Mouse (Mus musculus): ENCODE data around the gene Krt26.

The Krt26 gene

DNA sequence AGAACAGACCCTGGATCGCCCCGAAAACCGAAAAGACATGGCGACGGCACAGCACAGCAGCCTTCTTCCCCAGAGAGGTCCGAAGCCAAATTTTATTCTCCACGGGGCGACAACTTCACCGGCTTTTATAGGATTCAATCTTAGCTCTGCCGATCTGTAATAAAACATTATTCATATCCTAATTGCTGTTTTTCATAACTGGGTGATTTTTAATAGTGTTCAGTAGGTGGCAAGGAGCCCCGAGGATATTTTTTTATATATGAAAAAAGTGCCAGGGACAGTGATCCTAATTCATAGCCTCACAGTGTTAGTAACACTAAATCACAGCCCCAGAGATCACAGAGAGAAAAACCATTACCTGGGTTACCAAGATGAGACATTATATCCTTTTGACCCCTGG is at the start of gene Krt26:
Gene Krt26 (minus strand): TSS at position 101 of the 400 bp plus-strand sequence.
- no peak for DNase-seq

DNA sequence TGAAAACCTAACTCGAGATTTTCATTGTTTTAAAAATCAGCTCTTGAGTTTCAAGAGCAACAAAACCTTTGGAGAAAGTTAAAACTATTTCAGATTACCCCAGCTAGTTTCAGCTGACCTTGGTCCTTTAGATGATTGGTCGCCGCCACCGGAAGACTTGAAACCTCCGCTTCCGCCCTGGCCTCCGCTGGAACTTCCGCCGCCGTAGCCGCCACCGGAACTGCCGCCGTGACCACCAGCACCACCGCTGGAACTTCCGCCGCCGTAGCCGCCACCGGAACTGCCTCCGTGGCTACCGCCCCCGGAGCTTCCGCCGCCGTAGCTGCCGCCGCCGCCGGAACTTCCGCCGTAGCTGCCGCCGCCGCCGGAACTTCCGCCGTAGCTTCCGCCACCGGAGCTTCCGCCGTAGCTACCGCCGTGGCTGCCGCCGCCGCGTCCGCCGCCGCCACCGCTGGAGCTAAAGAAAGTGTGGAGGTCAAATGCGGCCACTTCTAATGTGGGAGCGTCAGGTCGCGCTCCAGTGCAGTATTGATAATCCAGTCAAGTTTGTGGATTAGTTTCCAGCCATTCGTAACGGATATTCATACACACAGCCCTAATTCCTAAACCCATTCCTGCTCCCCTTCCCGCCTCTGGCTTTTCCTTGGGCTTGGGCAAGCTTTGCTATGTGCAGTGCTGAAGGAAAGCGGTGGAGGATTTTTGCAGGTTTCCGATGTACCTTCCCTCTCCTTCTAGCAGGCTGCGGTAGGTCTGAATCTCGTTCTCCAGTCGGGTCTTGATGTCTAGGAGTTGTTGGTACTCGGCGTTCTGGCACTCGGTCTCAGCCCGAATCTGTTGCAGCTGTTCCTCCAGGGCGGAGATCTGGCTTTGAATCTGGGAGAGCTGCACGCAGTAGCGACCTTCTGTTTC is 48.3 kb upstream of the Krt26 start:
- DNase-seq, result peak; percentile 70

DNA sequence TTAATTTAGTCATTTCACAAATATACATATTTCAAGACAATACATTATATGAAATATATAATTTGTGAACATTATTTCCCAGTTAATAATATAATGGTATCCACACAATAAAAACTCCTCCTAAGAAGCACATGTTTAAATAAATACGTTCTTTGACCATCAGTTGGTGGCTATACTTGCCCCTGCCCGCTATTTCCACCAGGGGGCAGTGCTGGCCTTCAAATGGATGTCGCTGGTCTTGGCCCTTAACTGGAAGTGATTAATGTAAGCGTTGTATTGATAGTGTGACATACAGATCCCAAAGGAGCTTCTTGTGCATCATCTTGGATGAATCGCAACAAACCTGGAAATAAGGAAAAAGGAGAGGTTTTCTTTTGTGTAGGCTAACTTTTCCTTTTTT is 41.8 kb upstream of the Krt26 start:
- peak; percentile 63 for DNase-seq

DNA sequence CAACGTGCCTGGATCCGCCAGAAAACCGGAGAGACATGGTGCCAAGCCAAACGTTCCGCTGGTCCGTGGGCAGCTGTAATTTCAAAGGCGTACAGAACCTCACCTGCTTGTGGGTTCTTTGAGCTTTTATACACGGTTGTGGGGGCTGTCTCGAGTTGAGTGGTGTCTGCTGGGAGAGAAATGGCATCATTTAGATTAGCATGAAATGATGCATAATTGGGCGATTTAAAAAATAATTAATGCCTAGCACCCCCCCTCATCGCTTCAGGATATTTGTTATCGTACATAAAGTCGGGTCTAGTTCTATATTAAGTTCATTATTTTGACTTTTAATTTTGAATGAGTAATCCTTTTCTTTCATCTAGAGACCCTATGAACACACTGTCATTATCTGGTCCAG is 37.0 kb upstream of the Krt26 start, which contains the start of gene Krt28:
Gene Krt28 (minus strand): TSS at position 101 of the 400 bp plus-strand sequence.
- DNase-seq, result no peak

DNA sequence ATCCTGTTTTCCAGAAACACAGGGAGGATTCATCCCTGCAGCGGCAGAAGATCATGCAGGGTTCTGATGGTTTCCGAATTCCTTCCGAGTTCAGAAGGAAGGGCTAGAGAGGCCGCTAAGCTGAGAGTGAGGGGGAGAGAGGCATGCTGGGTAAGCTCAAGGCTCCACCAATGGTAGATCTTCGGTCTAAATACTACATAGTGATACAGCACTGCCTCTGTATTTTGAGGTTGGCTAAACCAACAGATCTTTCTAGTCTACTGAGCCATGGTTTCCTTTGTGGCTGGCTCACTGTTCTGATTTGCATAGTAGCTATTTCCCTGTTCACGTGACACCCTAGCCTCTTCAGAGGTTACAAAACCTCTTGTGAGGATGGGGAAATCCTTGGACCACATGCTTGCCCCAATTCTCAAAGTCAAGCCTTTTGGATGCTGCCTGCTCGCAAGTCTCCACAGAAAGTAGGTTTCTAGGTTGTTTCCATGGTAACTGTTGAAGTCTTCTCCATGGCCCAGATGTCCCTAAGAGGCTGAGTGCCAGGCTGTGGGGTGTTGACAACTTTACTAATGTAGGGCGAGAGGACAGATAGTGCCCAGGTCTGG is 32.2 kb upstream of the Krt26 start:
- peak; percentile 5 for DNase-seq

DNA sequence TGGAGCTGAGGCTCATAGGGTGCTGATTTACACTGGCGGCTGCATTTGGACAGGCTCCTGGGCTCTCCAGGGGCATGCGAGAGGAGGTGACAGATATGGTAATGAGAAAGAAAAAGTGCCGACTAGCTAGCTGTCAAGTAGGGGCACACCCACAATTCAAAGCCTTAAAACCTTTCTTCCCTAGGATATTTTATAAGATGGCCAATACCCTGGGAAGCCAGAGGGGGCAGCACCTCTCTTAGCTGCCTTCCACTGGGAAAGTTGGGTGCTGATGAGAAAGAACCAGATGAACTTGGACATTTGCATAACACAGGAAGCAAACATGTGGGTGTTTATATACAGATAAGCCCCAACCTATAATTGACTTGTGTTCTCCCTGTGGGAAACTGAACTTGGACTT is 31.5 kb upstream of the Krt26 start:
- peak; percentile 3 for DNase-seq

DNA sequence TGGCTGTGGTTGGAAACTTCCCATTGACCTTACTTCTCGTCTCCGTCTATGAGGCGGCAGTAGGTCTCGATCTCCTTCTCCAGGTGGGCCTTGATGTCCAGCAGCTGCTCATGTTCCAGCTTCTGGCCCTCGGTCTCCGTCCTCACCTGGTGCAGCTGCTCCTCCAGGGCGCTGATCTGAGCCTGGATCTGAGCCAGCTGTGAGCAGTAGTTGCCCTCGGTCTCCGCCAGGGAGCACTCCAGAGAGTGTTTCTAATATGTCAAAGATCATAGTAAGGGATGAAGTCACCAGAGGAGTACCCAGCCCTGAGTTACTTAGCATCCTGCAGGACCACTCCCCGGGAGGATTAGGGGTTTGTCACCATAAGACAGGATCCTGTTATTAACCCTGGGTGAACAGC is 29.0 kb upstream of the Krt26 start:
- DNase-seq, result peak; percentile 11

DNA sequence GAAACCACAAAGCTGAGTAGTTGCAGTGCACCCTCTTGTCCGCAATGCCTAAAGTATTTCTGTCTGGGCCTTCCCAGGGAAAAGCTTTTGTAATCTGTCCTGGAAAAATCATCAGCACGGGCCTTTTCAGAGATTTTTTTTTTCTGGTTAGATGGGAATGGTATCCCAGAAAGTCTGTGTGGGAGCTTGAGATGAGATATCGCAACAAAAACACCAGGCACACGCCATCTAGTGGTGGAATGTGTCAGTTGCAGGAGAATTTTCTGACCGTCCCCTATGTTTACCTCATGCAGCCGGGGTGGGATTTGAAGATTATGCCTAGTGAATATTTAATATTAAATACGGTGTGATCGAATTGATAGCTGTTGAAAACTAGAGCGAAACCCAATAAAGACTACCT is 26.6 kb upstream of the Krt26 start:
- peak; percentile 5 for DNase-seq

DNA sequence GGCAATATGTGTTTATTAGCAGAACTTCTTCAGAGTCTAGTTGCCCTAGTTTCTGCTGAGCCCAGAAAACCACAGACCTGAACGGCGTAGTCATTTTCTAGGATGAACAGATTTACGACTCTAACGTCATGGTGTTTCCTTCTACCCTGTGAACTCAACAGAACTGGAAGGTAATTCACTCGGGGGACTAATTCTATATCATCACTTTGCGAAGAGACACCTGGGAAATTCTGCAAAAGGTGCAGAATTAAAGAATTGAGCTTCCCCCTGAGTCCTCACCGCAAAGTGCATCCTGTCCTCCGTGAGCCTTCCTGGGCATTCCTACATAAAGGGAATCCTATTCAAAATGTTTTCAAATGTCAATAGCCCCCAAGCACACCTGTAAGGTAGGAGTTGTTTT is 23.7 kb upstream of the Krt26 start:
- DNase-seq, result no peak

DNA sequence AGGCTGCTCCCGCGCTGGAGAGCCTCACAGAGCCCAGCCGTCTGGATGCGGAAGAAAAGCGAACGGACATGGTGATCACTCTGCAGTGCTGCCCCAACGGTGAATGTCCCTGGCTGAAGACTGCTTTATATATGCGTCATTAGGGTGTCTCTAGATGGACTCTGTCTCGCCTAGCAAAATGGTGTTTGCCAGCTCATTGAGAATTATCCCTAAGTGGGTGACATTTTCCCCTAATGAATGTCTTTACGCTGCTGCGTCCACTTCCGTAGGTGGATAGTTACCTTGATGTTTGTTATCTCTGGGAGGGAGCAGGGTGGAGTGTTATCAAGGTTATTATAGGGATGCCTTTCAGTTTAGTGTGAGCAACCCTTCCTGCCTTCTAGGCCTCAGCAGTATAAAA is 13.2 kb upstream of the Krt26 start, which contains the start of gene Krt27:
Gene Krt27 (minus strand): TSS at position 101 of the 400 bp plus-strand sequence.
- DNase-seq, result no peak

DNA sequence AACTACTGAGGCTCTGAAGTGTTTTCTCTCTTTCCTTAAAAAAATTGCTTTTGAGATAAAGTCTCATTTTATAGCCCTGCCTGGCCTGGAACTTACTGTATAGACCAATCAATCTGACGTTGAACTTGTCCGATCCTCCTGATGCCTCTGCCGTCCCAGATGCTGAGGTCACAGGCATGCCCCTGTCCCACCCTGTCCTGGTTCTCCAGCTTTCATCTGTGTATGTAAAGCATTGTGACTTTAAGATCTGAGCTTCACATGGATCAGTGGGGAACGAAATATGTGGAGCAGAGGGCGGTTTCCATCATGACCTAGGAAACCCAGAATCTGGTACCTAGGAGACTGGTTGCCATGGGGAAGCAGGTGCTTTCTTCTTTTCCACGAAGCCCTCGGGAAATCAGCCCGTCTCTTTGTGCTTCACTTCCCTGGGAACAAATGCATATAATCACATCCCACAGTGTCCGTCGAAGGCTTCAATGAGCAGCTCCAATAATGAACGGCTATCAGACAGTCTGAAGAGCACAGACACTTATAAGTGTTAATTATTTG is 1.6 kb upstream of the Krt26 start:
- no peak for DNase-seq

DNA sequence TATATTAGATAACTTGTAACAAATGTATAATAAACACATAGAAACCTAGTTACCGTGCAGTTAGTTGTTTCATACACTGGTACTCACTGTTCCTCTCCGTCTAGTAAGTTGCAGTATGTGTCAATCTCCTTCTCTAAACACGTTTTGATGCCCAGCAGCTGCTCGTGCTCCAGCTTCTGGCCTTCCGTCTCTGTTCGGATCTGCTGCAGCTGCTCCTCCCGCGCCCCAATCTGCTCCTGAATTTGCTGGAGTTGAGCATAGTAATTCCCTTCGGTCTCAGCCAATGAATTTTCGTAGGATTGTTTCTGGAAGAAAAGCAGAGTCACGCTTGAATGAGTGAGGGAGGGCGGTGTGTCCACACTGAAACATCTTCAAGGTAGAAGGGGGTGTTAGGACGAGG is 4.3 kb downstream of the Krt26 start:
- DNase-seq, result no peak

DNA sequence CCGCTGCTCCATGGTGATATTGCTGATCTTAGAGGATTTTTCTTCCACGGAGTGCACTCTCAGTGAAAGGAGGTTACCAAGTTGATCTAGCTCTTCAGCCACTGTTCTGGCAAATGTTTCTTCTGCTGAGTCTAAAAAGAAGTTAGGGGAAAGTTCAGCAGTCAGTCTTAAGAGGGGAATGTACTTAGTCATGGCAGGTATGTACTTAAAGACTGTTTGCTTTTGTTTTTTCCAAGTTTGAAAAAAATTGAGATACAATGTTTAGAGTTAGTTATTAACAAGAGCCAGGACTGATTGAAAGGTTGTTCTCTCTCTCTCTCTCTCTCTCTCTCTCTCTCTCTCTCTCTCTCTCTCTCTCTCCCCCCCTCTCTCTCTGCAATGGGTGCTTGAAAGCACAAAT is 8.1 kb downstream of the Krt26 start:
- no peak for DNase-seq

DNA sequence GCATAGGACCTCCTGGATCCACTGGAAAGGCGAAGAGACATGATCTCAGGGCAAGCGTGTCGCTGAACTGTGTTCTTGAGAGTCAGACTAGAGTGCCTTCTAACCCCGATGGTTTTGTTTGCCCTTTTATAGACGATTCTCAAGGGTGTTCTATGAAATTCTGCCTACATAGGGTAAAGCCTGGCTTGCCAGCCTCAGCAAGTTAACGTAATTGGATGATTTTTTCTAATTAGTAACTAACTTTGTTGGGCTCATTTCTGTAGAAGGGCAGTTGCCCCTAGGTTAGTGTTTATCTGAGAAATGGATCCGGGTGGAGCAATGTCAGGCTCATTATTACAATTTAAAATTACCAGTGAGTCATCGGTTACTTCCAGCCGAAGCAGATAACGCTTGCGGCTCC is 14.9 kb downstream of the Krt26 start, which contains the start of gene Krt25:
Gene Krt25 (minus strand): TSS at position 101 of the 400 bp plus-strand sequence.
- no peak for DNase-seq

DNA sequence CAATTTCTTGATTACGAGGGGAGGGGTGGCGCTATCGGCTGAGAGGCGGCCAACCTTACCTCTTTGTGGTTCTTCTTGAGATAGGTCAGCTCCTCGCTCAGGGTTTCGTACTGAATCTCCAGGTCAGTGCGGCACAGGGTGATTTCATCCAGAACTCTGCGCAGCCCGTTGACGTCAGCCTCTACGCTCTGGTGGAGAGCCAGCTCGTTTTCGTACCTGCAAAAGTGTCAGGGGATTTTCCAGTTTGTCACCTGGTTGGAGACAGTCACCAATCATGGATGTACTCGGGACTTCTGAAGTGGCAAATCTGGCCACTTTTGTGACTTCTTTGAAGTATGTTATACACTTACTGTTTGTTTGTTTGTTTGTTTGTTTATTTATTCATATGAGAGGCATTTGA is 16.7 kb downstream of the Krt26 start:
- DNase-seq, result no peak

DNA sequence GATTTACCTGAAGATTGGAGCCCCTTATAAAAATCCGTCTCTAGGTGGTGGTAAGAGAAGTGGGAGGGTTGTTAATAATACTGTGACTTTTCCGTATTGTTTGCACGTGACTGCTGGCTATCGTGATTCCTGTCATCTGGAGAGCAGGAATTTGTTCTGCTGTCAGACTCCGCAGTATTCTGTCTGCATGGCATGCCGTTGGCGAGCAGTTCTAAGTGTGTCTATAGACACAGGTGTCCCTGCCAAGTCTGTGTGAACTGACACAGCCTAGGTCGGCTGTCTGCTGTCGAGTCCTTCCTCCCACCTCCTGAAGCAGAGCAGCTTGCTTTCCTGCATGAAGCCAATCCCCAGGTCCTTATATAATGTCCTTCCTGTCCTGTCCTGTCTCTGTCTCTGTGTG is 18.6 kb downstream of the Krt26 start:
- no peak for DNase-seq

DNA sequence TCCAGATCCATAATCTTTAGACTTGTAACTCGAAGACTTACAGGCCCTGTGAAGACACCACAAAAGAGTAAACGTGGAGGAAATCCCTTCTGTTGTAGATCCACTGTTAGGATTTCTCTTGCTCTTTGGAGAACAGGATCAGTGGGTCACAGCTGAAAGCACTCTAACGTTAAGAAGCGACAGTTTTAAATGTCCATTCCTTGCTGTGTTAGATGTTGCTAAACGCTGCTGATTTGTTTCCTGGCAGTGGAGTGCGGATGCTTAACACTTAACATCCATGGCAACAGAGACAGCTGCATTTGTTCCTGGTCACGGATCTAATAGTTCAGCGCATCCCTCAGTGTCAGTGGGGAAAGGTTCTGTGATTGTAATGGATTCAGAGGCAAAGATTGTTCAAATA is 21.2 kb downstream of the Krt26 start:
- DNase-seq, result no peak

DNA sequence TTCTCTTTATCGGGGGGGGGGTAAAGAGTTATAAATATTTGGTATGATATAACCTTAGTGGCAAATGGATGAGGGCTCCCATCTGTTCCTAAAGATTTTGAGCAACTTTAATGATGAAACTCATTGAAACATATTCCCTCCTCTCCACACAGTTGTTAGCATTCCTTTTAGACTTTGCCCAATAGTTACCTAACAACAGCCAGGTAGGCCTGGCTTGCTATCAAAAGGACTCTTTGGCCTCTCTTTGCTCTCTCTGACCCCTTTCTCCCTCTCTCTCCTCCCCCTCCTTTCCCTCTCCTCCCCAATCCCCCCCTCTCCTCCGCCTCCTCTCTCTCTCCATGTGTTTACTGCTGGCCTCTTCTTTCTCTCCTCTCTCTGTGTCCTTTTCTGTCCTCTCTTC is 23.2 kb downstream of the Krt26 start:
- no peak for DNase-seq

DNA sequence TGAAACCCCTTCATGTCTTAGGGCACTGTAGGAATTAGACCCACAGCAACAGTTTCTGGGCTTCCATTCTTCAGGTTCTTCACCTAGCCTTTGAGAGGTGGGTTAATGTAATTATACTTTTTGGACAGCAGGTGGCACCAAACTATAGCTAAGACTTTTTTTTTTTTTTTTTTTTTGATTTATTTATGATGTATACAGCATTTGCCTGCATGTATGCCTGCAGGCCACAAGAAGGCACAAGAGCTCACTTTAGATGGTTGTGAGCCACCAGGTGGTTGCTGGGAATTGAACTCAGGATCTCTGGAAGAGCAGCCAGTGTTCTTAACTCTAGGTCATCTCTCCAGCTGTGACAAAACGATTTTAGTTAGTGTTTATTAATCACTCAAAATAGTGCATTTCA is 26.9 kb downstream of the Krt26 start:
- peak; percentile 3 for DNase-seq

DNA sequence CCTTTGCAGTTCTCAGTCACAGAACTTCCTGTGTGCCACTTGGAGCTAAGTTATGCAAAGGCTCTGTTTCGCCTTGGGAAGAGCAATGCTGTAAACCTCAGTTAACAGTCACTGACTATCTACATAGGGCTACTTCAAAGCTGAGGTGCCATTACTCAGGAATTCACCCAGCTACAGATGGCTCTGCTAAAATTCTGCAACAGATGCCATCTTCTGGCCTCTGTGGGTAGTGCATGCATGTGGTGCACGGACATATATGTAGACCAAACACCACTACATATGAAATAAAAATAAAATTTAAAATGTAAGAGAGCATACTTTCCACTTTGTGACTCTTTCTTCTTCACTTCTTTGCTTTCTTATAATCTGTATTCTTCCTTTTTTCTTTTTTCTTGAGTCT is 30.2 kb downstream of the Krt26 start:
- DNase-seq, result peak; percentile 58

DNA sequence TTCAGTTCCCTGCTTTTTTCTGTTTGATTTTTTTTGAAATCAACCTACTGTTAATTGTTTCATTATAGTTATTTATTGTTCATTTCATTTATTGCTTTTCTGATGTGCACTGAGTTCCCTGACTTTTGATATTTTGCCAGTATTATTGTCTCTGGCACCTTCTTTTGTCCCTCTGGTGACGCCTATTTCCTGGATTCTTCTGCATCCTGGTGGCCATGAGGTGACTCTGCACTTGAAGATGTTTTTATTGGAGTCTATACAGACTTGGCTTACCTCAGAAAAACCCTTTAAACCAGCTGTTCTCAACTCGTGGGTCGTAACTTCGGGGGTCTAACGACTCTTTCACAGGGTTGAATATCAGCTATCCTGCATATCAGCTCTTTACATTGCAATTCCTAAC is 42.7 kb downstream of the Krt26 start:
- no peak for DNase-seq

DNA sequence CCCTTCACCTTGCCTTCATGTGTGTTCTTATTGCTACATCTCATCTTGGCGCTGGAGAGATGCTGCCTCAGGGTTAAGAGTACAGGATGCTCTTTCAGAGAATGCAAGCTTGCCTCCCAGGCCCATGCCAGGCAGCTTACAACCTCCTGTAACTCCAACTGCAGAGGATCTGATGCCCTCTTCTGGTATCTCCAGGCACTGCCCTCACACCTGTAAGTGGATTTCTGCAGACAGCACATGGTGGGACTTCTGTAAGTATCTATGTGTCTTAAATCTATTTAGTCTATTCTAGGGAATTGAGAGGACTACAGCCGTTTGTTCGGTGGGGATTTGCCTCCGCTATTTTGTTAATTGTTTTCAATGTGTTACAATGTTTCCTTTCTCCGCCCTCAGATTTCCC is 44.9 kb downstream of the Krt26 start:
- peak; percentile 61 for DNase-seq

DNA sequence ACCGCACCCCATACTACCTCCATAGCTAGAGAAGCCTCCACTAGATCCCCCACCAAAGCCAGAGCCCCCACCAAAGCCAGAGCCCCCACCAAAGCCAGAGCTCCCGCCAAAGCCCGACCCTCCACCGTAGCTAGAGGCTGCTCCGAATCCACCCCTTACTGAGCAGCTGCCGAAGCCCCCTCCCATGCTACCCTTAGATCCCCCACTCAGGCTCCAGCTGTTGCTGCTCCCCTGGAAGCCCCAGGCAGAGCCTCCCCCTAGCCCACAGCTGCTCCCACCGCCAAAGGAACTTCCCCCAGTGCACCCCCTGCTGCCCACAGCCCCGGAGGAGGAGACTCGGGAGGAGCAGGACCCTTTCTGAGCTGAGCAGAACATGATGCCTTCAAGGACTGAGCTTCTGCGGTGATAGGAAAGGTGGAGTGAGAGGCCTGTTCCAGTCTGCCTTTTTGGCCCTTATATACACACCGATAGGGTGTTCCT is 52.9 kb downstream of the Krt26 start, which contains the start of gene Krt24:
Gene Krt24 (minus strand): TSS at position 430 of the 480 bp plus-strand sequence.
- DNase-seq, result peak; percentile 2

DNA sequence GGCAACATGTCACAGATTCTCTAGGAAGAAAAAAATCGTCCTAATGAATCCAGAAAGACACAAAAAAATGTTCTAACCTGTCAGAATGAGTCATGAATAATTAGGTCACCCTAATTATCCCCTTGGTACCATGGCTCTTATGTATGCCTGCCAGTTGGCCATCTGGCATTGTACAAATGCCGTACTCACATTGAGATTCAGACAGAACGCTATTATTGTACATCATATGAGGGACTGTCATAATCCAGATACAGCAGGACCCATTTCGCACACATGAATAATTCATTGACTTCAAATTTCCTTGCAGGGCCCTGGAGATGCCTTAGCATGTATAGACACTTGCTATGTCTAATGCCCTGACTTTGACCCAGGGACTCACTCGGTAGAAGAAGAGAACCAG is 53.8 kb downstream of the Krt26 start:
- no peak for DNase-seq
